Mouse (Mus musculus) right cerebral cortex, postnatal 10 days (tissue): ENCODE measurements at regions not wholly inside any gene's neighbourhood (a gene's known extent, or its start where the extent isn't known, plus 50 kb on each side); places are given as distances from the start of the nearest gene placed in this dataset.

Experiments used
- DNase-seq, 2 experiments: peaks; one replicate each; pipeline ENCODE4 v3.0.0; 2021; ENCODE audit warnings: low spot score in 2 of 2

DNA sequence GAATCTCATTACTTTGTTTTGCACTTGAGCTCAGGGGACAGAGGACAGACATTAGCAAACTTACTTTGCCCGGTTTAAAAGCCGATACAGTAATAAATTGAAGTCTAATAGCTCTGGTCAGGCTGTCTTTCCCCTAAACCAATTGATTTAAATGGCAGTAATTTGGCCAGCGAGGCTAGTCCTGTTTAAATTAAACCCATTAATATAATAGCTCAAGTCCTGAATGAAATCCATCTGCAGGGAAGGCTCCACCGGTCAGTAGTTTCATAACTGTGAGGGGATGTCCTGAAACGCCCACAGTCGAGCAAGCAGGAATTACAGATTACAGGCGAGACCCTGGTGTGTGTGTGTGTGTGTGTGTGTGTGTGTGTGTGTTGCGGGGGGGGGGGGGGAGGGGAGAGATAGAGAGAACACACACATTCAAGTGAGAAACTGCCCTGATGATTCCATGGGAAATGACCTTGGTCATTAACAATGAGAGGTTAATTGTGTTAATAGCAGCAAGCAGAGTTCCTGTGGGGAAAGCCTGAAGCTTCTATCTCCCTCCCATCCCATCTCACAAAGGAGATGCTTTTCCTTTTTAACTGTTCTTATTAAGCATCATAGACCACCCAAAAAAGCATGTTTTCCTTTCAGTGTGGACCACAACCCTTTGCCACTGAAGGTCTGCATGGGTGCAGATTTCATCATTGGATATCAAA is 294.0 kb upstream of the Tle4 start:
- DNase-seq: no peak

DNA sequence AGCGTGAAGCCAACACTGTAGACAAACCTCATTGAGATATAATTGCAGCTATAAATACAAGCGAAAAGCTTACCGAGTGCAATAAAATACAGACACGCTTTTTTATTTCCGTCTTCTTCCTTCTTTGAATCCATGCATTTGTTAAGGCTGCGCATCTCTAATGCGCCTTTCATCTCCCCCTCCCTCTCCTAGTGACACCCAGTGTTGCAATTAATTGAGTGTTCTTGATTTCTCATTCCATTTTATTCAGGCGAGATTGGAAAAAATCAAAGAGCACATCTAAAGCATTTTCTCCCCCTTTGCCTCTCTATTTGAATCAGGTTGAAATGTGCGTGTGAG is 293.2 kb upstream of the Tle4 start:
- DNase-seq: no peak

DNA sequence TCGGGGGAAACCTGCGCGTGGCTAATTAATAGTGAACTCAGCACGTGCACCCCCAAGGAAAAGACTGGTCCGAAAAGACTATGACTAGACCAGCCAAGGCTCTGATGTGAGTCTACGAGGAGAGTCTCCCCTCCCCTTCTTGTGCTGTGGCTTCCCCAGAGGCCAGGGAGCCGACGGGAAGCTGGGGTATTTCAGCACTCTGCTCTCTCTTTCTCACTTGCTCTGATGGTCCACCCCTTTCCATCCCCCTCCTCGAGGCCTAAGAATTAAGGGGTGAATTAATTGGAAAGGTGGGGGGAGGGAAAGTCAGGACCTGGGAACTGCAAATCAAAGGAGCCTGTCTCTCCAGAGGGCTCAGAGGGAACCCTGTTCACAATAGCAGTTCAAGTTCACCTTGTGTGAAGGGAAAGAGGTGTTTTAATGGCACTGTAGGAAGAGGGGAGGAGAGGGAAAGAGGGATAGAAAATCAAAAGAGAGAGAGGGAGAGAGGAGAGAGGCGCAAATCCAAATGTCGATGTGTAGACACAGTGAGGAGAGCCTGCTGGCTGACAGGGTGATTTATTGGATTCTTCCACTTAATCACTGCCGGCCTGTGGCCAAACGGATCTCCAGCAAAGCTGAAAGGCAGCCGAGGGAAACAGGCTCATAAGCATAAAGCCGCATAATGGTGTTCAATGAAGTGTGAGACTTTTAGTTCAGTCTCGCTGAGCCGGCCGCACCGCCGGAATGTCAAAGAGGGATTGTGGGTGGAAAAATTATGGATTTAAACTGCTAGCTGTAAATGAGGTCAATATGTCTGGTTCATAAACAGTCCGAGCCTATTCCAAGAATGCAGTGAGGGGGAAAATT is 292.6 kb upstream of the Tle4 start:
- peak; percentile 76 to 84 for DNase-seq

DNA sequence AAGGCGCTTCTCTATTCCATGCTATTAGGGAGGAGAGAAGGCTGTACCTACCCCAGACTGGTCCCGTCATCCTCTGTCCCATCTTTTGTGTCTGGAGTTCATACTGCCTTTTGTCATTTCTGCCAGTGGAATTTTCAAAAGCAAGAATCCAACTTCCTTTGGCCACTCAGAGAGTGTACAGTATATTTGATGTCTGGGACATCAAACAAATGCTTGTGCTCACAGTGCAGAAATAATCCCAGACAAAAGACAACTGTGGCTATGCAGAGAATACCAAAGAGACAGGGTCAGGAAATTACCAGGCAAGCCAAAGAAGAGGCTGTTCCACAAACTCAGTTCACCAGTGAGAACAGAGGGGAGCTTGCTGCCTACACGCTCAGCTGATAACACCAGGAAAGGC is 291.9 kb upstream of the Tle4 start:
- no peak for DNase-seq

DNA sequence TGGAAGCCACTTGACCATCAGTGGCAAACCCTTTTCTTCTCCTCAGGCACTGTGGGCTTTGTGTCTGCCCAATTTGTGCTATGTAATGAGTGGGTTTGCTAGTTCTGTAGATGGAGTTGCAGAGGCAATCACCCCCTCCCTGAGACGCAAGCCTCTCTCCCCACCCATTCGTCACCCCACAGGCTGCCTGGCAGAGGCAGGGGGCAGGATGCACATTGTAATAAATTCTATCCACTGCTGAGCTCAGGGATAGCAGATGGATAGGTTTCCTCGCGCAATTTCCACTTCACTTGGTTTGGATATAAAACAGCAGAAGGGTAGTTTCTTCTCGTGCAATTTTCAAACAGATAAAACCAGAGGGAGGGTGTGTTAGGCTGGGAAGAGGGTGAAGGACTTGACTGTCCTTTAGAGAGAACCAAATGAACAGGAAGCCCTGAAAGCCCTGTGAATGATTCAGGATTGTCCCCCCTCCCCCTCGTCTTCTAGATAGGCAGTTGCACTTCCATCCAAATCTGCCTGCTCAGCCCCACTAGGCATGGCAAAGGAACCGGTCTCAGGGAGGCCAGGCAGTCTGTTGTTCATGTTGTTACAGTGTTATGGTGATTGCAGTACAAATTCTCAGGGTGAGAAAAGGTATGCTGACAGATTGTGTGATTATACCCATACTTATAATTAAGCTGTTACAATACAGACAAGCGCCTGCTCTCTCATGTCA is 286.0 kb upstream of the Tle4 start:
- no peak for DNase-seq

DNA sequence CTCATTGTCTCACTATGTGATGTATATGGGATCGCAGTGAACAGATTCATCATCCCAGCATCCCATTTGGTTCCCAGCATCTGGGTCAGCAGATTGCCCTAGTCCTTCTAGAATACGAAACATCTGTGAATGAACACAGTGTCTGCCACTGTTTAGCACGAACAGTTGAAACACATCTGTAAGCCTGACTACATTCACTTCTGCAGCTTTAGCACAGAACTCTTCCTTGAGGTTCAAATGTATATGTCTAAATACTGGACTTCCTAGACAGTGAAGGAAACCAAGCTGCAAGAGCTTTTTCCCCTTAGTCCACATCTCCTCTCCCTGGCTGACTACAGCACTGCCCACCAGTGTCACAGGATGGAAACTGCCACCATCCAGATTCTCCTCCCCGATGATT is 283.0 kb upstream of the Tle4 start:
- DNase-seq: no peak

DNA sequence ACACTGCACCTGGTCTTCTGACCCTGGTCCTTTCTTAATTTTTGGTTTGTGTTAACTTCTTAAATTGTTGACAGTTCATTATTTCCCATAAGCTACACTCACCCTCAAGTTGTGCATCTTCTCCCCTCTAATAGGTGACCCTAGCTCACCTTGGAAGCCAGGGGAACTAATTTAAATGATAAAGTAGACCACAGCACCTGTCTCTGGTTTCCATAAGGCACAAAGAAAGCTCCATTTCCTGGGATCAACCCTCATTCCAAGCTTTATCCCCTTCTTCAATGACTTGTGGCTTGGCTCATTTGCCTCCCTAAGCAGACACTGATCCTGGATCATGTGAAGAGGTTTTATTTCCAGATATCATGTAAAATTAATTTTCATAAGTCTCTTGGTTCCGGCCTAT is 276.1 kb upstream of the Tle4 start:
- DNase-seq: no peak

DNA sequence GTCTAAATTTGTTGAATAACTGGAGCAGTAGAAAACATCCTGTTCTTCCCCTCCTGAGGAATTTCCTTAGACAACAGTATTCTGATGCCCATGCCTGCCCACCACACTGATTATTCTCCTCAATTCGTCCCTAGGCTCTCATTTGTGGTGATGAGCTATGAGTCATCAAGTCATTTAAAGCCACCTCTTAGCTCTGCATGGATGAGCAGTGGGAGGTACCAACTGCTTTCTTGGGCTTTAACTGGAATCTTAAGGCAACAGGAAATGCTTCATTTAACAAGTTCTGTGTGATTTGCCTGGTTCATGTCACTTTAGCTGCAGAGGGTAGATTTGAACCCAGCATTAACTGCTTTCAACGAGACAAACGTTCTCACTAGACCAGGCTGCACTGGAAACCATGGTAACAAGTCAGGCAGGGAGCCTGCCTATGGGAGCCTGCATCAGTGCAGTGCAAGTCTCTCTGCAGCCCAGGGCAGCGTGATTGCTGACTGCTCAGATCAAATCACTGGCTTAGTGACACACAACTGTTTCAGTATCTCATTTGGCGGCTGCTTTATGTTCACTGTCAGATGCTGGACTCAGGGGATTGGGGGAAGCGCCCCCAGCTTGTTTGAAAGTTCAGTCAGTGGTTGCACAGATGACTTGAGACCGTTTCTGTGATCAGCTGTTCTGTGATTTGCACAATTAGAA is 273.5 kb upstream of the Tle4 start:
- DNase-seq: peak; percentile 36 to 37

DNA sequence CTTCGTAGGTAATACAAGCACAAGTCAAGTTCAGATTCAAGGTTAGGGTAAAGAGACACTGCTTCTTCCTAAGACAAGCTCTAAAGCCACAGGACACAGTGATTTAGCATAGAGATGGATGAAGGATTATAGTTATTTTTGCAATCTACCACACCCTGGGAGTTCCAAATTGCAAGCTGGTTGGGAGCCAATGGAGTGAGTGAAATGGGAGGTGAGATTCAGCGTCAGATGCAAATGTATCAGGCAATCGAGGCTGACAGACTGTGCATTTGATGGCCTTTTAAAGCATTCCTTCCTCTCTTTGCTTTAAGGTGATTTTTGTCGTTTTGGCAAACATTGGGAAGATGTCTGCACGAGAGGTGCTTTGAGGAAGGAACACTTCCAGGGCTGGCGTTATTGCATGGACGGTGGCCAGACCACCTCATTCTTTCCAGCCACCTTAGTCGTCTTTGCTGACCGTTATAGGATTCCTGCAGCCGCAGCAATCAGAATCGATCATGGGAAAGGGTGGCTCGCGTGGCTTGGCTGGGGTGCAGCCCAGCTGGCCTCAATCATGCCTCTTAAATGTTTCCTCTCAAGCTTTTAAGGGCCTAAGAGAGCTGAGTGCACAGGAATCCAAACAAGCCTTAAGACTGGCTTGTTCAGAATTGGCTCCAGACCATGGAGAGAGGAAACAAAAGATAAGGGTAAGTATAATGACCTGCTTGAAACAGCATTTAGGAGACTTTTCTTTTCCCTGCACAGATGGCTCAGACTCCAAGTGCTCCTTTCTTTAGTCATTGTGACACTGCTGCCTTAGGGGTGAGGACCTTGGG is 265.0 kb upstream of the Tle4 start:
- DNase-seq: peak in 1 of 2 experiments; percentile 16

DNA sequence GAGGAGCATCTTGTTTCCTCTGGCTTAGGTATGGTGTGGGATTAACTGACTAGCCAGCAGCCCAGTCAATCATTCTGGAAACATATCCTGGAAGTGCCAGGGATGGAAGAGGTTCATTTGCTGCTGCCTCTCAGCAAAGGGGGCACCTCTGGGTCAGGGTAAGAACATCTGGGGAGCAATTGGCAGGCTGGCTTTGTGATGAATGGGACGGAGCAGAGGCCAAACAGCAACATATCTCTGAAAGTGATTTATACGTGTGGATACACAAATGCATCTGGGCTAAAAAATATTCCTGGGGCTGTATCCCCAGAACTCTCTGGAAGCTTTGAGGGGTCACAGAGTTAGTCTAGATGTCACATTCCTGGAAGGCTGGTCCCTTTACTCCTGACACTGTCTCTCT is 257.2 kb upstream of the Tle4 start:
- no peak for DNase-seq

DNA sequence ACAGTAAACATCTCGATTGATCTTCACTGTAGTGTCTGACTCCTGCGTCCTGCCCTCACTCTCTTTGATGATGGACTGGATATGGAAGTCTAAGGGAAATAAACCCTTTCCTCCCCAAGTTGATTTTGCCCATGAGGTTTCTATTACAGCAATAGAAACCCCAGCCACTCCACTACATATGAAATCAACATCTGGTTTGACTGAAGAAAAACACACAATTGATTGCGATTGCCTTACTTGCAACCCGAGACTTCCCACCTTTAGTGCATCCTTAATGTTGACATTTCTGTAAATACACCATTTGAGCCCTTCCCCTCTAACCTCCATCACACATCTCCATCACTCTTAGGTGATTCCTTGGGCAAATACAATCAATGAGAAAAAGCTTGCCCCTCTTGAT is 255.6 kb upstream of the Tle4 start:
- no peak for DNase-seq

DNA sequence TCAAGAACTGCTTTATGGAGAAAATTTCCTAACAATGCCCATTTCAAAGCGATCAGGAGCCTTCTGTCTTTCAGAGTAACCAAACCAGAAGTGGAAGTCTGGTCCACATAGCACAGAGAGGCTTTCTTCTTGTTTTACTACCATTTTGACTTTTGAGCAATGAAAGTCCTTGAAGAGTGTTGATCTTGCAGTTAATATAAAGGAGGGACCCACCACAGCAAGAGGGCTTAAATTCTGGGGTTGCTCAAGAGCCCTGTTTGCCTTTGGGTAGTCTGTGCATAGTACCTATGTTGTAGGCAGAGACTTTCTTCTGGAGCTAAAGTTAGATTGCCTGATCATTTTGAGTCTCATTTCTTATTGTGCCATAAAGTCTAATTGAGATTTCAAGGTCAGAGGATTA is 251.7 kb upstream of the Tle4 start:
- DNase-seq: no peak

DNA sequence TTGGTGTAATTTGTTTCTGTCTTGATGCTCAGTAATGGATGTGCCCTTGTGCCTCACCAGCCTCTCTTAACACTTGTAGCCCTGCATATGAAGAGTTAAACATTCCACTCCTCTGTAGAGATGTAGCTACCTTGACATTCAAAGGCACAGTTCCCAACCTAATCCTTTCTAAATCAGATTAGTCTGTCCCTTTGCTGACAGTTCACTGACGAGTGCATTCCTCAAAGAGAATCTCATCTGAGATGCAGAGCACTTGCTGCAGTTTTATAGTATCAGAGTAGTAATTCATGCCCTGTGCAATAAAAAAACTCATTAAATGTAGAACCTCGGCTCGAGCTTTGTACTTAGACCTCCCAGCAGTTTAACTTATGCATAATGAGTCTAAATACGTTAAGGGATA is 249.3 kb upstream of the Tle4 start:
- DNase-seq: no peak

DNA sequence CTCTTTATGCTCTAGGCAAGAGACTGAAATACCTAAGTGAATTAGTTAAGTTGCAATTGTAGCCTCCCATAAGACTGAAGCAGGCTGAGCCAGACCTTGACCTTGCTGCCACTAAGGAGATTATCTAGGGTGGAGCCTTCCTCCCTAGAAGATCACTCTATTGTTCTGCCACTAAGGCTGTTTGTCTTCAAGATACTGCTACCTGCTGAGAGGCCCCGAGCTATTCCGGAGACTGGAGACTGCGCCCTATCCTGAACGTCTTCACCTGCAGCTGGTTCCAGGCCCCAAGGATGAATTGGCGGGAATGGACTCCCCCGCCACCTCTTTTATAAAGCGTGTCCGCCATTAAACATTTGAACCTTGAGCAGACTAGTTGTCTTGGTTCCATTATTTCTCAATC is 237.8 kb upstream of the Tle4 start:
- no peak for DNase-seq

DNA sequence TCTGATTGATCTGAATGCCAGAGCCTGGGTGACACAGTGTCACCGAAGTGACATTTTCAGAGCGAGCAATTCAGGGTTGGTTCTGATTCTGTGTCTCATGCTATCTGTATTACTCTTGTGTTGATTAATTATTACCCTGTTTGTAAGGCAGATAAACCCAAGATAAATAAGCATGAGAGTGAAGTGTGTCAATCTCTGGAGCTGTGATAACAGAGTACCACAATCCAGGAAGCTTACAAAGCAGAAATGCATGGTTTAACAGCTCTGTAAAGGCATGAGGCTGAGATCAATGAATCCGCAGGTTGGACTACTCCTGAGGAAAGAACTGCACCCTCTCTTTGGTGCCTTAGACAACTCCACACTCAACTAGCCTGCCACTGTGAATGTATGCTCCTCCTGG is 218.5 kb upstream of the Tle4 start:
- no peak for DNase-seq

DNA sequence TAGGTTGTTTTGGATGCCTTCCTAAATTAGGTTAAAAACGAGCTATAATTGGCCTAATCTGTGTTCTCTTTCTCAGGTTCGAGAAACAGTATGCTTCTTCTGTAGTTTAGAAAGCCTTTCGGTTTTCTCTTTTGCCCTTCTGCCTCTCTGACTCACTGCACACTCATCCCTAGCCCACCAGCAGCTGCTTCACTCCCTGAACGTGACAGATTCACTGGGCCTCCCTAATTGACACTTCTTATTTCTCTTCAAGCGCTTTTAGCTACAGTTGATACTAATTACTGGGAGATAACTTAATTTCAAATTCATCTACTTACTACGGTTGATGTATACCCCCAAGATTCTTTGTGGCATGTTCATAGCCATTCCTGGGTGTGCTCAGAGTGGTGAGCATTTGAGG is 208.9 kb upstream of the Tle4 start:
- no peak for DNase-seq

DNA sequence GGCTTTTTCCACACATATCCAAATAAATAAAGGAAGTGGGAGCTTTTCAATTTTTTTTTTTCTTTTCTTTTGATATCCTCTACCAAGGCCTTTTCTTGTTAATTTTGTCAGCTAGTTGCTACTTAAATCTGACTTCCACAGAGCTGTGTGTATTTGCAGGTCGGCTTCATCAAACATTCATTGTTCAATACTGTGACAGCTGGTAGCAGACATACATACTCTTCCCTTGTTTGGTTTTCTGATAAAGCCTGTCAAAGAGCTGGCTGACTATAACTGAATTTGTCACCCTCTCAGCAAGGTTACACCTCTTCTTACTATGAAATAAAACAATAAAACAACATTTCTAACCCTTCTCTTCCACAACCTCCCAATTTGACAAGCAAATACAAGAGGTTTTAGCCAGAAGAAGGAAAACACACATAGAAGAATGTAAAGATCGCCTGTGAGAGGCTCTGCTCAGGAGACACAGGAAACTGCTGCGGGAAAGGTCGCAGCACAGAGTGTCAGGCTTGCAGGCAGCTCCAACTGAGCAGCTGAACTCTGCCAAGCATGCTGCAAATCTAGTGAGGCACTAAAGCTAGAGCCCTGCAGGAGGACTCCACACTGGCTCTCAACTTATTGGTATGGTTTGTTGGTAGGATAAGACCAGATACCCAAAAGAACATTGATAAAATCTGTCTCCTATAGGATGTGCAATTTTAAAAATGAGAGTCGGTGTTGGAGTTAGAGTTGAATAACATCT is 205.2 kb upstream of the Tle4 start:
- no peak for DNase-seq

DNA sequence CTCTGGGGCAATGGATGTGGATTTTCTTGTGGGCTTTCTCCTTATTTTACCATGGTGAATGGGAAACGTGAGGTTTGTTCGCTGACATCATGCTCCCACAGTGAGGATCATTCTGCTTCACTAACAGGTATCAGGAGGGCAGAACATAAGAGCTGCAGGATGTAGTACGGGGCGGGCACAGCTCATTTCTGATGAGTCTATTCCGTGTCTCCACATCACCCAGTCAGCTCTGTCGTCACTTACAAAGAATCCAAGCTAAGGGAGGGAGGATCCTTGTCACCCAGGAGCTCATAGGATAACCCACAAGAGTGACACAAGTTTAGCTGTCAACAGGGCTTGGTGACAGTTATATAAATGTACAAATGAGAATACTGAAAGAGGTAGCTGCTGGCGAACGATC is 203.8 kb upstream of the Tle4 start:
- no peak for DNase-seq

DNA sequence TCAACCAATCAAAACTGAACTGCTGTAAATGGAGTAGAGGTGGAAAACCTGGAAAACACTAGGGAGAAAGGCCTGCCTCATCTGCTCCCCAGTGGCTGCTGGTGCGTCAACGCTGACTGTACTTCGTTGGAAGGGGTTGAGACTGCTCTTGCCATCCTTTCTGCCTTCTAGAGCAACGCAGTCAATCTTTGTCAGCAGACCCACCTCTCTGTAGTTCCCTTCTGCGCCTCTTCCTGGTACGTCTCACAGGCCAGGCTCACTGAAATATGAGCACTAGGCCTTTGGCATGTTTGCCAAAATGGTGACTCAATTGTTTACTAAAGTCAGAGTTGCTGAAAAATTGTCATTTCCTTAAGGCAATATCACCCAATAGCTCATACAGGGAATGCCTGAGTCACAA is 201.2 kb upstream of the Tle4 start:
- DNase-seq: no peak

DNA sequence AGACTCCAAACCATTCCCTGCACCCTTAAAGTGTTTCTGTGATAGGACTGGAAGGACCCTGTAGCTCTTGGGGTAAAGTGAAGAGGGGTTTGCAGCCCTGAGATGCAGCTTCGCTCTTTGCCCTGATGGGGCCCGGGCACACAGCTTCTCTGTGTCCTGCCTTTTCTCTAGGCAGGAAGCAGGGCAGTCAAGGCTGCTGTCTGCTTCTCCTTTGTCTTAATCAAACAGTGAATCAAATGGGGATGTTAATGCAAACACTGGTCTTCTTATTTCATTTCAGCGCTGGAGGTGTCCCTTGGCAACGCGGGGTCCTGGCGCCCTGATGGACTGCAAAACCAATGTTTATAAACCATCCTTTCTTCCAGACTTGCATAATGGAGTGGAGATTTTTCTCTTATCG is 200.6 kb upstream of the Tle4 start:
- DNase-seq: no peak

DNA sequence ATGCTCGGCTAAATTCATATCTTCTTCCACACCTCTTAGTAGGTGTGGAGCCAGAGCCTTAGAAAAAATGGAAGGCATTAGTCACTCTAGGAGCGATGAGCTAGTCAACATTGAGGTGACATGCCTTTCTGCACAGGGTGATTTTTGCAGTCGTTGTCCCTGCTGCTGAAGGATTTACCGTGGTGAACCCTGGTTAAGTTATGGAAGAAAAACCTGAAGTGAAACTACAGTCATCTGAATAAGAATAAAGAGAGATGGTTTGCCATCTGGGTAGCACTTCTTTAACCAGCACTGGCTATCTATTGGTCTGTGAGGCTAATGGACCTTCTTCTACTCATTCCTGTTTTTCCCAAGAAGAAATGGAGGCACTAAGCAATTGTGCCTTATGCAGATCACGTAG is 198.1 kb upstream of the Tle4 start:
- DNase-seq: no peak
